9 mouse cellular contexts compared by ENCODE assay signal in the genomic region with DNA sequence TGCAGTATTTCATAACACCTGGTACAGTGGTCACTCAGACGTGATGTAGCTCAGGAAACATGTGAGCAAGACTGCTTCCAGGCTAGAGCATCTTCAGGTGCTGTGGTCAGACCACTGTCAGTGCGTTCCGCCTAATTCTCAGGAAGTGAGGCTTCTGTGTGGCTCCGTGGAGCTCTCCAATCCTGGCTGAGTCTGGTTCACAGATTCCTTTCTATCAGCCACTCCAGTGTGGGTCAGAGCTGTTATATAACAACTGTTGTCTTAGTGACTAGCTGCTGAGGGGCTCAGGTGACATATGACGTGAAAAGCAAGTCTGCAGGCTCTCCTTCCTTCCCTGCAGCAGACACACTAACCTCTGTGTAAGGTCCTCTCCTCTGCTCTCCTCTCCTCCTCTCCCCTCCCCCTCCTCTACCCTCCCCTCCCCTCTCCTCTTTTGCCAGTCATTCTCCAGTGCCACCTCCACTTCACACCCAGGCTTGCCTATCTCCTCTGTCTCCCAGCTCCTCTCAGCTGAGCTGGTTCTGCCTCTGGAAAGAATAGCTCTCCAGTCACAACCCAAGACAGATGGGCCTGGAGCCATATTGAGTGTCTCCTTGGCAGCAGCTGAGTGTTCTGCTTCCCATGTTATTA. TPM values are rescaled to one million over a fixed set of nuclear protein-coding genes. Genes with fewer than 3 reads are reported as not detected.
DNase-seq lines count a peak whose midpoint lies in the region; ATAC-seq and TF ChIP-seq lines count a peak whose summit lies in the region.
"Had no signal": no experiment of that assay in that cellular context is flagged by ENCODE, and none has a peak within 500 bp of the region (broad histone marks: within the 10 kb centered on the region; RNA-seq: fewer than 3 reads in every experiment).

No protein-coding gene starts in this region.

- H3K27me3 ChIP-seq in intestine, embryonic 15.5 days (replicated peaks) = no peaks in the 10 kb centered on the region
- no peaks in the 10 kb centered on the region for H3K27me3 ChIP-seq in liver, postnatal 0 days (ENCODE audit: insufficient read depth, low read length)
- H3K27me3 ChIP-seq: embryonic facial prominence, embryonic 15.5 days had no signal

- DNase-seq in heart, adult 18-20 months = peak; percentile 37 to 46
- DNase-seq in heart, adult 8-10 months (ENCODE audit: low spot score) = no peak
- DNase-seq in left cerebral cortex, postnatal 4 days = peak; percentile 29
- DNase-seq in liver, postnatal 0 days = no peak

- peaks cover 3% of the 10 kb centered on the region; the same call in 1 of the 2 replicates for H3K4me1 ChIP-seq in cortical plate, adult 2 months (ENCODE audit: control insufficient read depth, insufficient read depth, low read length)
- H3K4me1 ChIP-seq in intestine, embryonic 15.5 days (replicated peaks) = no peaks in the 10 kb centered on the region
- 0 out of 2 replicates have a peak, but pooled peaks cover 4% of the 10 kb centered on the region for H3K4me1 ChIP-seq in liver, postnatal 0 days (ENCODE audit: insufficient read depth)

- H3K36me3 ChIP-seq in intestine, embryonic 15.5 days = no peaks in the 10 kb centered on the region
- no peaks in the 10 kb centered on the region for H3K36me3 ChIP-seq in liver, postnatal 0 days (replicated peaks; ENCODE audit: insufficient read depth, low read length)
- H3K36me3 ChIP-seq: embryonic facial prominence, embryonic 15.5 days had no signal

- peak overlapping the region; percentile 48 for H3K27ac ChIP-seq in cortical plate, adult 2 months (ENCODE audit: insufficient read depth, low read length)
- no peak overlapping the region for H3K27ac ChIP-seq in intestine, embryonic 15.5 days
- no peak overlapping the region for H3K27ac ChIP-seq in liver, postnatal 0 days (ENCODE audit: low read depth)
- H3K27ac ChIP-seq: embryonic facial prominence, embryonic 15.5 days had no signal

- no peak overlapping the region for H3K9ac ChIP-seq in intestine, embryonic 15.5 days
- H3K9ac ChIP-seq in liver, postnatal 0 days (replicated peaks) = no peak overlapping the region
- H3K9ac ChIP-seq: embryonic facial prominence, embryonic 15.5 days had no signal

- TF ChIP-seq POLR2A in cortical plate, adult 2 months (IDR thresholded peaks at IDR 0.05; ENCODE audit: extremely low read depth, insufficient read depth, low read length) = peak; percentile 58

- H3K9me3 ChIP-seq in intestine, embryonic 15.5 days = no peaks in the 10 kb centered on the region
- no peaks in the 10 kb centered on the region for H3K9me3 ChIP-seq in liver, postnatal 0 days (ENCODE audit: low read length)
- H3K9me3 ChIP-seq: embryonic facial prominence, embryonic 15.5 days had no signal

- WGBS in intestine, embryonic 15.5 days = 59% methylated on average over 5 of the region's 5 CpGs
- 36% methylated on average over 5 of the region's 5 CpGs for WGBS in liver, postnatal 0 days (ENCODE audit: insufficient replicate concordance)

- H3K4me2 ChIP-seq in intestine, embryonic 15.5 days (replicated peaks) = no peak overlapping the region
- H3K4me2 ChIP-seq in liver, postnatal 0 days (ENCODE audit: low read depth, low read length) = no peak overlapping the region
- H3K4me2 ChIP-seq: embryonic facial prominence, embryonic 15.5 days had no signal

- no peak for TF ChIP-seq EP300 in liver, postnatal 0 days (IDR thresholded peaks at IDR 0.05; ENCODE audit: low read depth)

- intact Hi-C loops in left cerebral cortex, postnatal 4 days (cut with DNase I) = no loop called here

- peak; percentile 27 for ATAC-seq in CD4-positive, CD25-positive, alpha-beta regulatory T cell, adult 4 months
- ATAC-seq in intestine, embryonic 15.5 days = no peak
- ATAC-seq in cerebellum, adult (ENCODE audit: insufficient number of reproducible peaks, low FRiP score, low TSS enrichment) = no peak
- no peak for ATAC-seq in liver, postnatal 0 days

- TF ChIP-seq CTCF in cortical plate, adult 2 months (IDR thresholded peaks at IDR 0.05; ENCODE audit: extremely low read depth, insufficient read depth, low read length) = no peak
- TF ChIP-seq CTCF in liver, postnatal 0 days (IDR thresholded peaks at IDR 0.05; ENCODE audit: low read depth) = no peak

- H3K4me3 ChIP-seq in cortical plate, adult 2 months (ENCODE audit: insufficient read depth, low read length) = peak overlapping the region; percentile 0; the same call in 1 of the 2 replicates
- H3K4me3 ChIP-seq in intestine, embryonic 15.5 days (replicated peaks) = no peak overlapping the region
- H3K4me3 ChIP-seq in liver, postnatal 0 days (ENCODE audit: low read depth, low read length) = no peak overlapping the region
- H3K4me3 ChIP-seq: embryonic facial prominence, embryonic 15.5 days had no signal

RNA-seq across cellular contexts. Expression of gene Dtnb, which starts 23.5 kb away (rescaled TPM):
- total RNA-seq in heart, adult 18-20 months (2021) = 1 to 10 TPM; 7.9 to 9.1 TPM
- total RNA-seq in heart, adult 8-10 months (2022) = 1 to 10 TPM; 6.8 to 9.1 (median 8.4) TPM
- 10 to 100 TPM; 25.4 to 28.0 TPM for polyA plus RNA-seq in CD4-positive, CD25-positive, alpha-beta regulatory T cell, adult 4 months (2017; shearing (Covaris generic))
- 134 and 135 TPM in 2 replicates for polyA plus RNA-seq in cortical plate, adult 2 months (2012; rRNA removed)
- 10 to 100 TPM; 64.4 to 67.3 TPM for total RNA-seq in left cerebral cortex, postnatal 4 days (2021)
- 24.7 and 25.0 TPM in 2 replicates for polyA plus RNA-seq in intestine, embryonic 15.5 days (2015; fragmentation: Nextera tagmentation; extraction: Ambion mirVana)
- polyA plus RNA-seq in liver, postnatal 0 days (2015; fragmentation: Nextera tagmentation; extraction: Ambion mirVana) = 15.7 and 16.2 TPM in 2 replicates

Comparison
In these comparisons a context has a peak if more than half of its experiments do, and no peak if none do; other contexts are left out.
1. DNase-seq: peak in heart, adult 18-20 months (2 of 2) and left cerebral cortex, postnatal 4 days (single experiment); none in heart, adult 8-10 months (single experiment) and liver, postnatal 0 days (single experiment).